Mouse (Mus musculus) forebrain, embryonic 16.5 days (tissue): ENCODE measurements around the gene Krt13. TPM values are rescaled to one million over a fixed set of nuclear protein-coding genes. Genes with fewer than 3 reads are reported as not detected.

ENCODE experiments used
- ATAC-seq: fragments of 200-750 bp; cut with Nextera tagmentation; 2 replicates; pipeline ENCODE4 v1.8.0; 2017; ENCODE audit warnings: mild to moderate bottlenecking, moderate library complexity
- H3K27ac ChIP-seq: fragments of 300-500 bp; sonication (generic); 2 replicates; pipeline ENCODE4 v1.5.1; 2014; ENCODE audit warnings: low read length, control low read depth
- H3K27me3 ChIP-seq: fragments of 300-500 bp; sonication (generic); replicated peaks from 2 replicates; pipeline ENCODE4 v1.6.1; 2014; ENCODE audit warnings: low read length; ENCODE audit not compliant: control insufficient read depth, insufficient read depth
- H3K36me3 ChIP-seq: fragments of 300-500 bp; sonication (generic); 2 replicates; pipeline ENCODE4 v1.6.1; 2014; ENCODE audit not compliant: control insufficient read depth, insufficient read depth
- H3K4me1 ChIP-seq: fragments of 300-500 bp; sonication (generic); replicated peaks from 2 replicates; pipeline ENCODE4 v1.6.1; 2014; ENCODE audit warnings: low read length; ENCODE audit not compliant: control insufficient read depth, insufficient read depth
- H3K4me2 ChIP-seq: fragments of 300-500 bp; sonication (generic); 2 replicates; pipeline ENCODE4 v1.6.1; 2014; ENCODE audit warnings: mild to moderate bottlenecking, low read length, control low read depth
- H3K4me3 ChIP-seq: fragments of 300-500 bp; sonication (generic); replicated peaks from 2 replicates; pipeline ENCODE4 v1.5.1; 2014; ENCODE audit warnings: mild to moderate bottlenecking, low read length, control low read depth
- H3K9ac ChIP-seq: fragments of 300-500 bp; sonication (generic); replicated peaks from 2 replicates; pipeline ENCODE4 v1.6.1; 2014; ENCODE audit warnings: low read depth, low read length, control low read depth
- H3K9me3 ChIP-seq: fragments of 300-500 bp; sonication (generic); 2 replicates; pipeline ENCODE4 v1.6.1; 2016; ENCODE audit warnings: low read length; ENCODE audit not compliant: control insufficient read depth
- WGBS: fragments of 180-500 bp; shearing (Covaris S2); extraction: QIAGEN DNeasy Blood & Tissue Kit; methylation state at CpG from one replicate; pipeline ENCODE4 v1.1.7; 2014; 5-methylcytosine and 5-hydroxymethylcytosine counted together
- polyA plus RNA-seq: library from polyadenylated mRNA; unstranded; fragments of >200 nt; fragmentation: Nextera tagmentation; extraction: Ambion mirVana; gene quantifications from 2 replicates; pipeline ENCODE4 v1.2.1, GENCODE M21; 2015

Gene Krt13
- polyA plus RNA-seq, 1 experiment from 2014 or later: not detected

- no peak overlapping the region for H3K4me3 ChIP-seq
- no peak overlapping the region for H3K9ac ChIP-seq
- no peaks in the 10 kb centered on the region for H3K9me3 ChIP-seq
- 71% methylated on average over 5 of the region's 5 CpGs for WGBS
- H3K4me2 ChIP-seq: no peak overlapping the region
- 0 out of 2 replicates have a peak, but pooled peaks cover 6% of the 10 kb centered on the region for H3K4me1 ChIP-seq
- ATAC-seq: no peak
- peaks cover 22% of the 10 kb centered on the region for H3K27me3 ChIP-seq
- H3K27ac ChIP-seq: no peak overlapping the region
- no peaks in the 10 kb centered on the region for H3K36me3 ChIP-seq
Measured at GRCm38 (mm10) chr11:100147566-100148353, 26.4 kb upstream of the Krt13 start.

GRCm38 (mm10) chr11:100145858-100146560, 24.6 kb upstream of the Krt13 start:
- Histone ChIP-seq H3K4me1 (0 out of 2 replicates have a peak, but pooled peaks cover 6% of the 10 kb centered on the region), H3K9me3 (no peaks in the 10 kb centered on the region), H3K4me2 (no peak overlapping the region), H3K36me3 (no peaks in the 10 kb centered on the region), H3K27me3 (peaks cover 22% of the 10 kb centered on the region), H3K27ac (no peak overlapping the region), H3K9ac (no peak overlapping the region), H3K4me3 (no peak overlapping the region)
- WGBS: 7% methylated on average over 13 of the region's 13 CpGs
- ATAC-seq: no peak

- H3K27ac ChIP-seq: no peak overlapping the region
- H3K36me3 ChIP-seq: no peaks in the 10 kb centered on the region
- H3K27me3 ChIP-seq: peaks cover 22% of the 10 kb centered on the region
- no peaks in the 10 kb centered on the region for H3K9me3 ChIP-seq
- no peak overlapping the region for H3K4me3 ChIP-seq
- H3K4me2 ChIP-seq: peak overlapping the region; percentile 27
- no peak for ATAC-seq
- WGBS: 2% methylated on average over 20 of the region's 20 CpGs
- no peak overlapping the region for H3K9ac ChIP-seq
- 0 out of 2 replicates have a peak, but pooled peaks cover 6% of the 10 kb centered on the region for H3K4me1 ChIP-seq
Measured at GRCm38 (mm10) chr11:100145104-100145503, 23.7 kb upstream of the Krt13 start.

- H3K9me3 ChIP-seq: no peaks in the 10 kb centered on the region
- H3K27ac ChIP-seq: no peak overlapping the region
- no peak overlapping the region for H3K4me2 ChIP-seq
- peaks cover 14% of the 10 kb centered on the region for H3K27me3 ChIP-seq
- no peaks in the 10 kb centered on the region for H3K36me3 ChIP-seq
- no peak overlapping the region for H3K4me3 ChIP-seq
- WGBS: 80% methylated on average over 21 of the region's 21 CpGs
- peaks cover 12% of the 10 kb centered on the region; the same call in 1 of the 2 replicates for H3K4me1 ChIP-seq
- H3K9ac ChIP-seq: no peak overlapping the region
- ATAC-seq: no peak
Measured at GRCm38 (mm10) chr11:100140966-100141365, 19.6 kb upstream of the Krt13 start.

- ATAC-seq: no peak
Measured at GRCm38 (mm10) chr11:100139391-100139790, 18.0 kb upstream of the Krt13 start.

GRCm38 (mm10) chr11:100138809-100139208, 17.4 kb upstream of the Krt13 start:
- Histone ChIP-seq H3K36me3 (no peaks in the 10 kb centered on the region), H3K27ac (no peak overlapping the region)

More at GRCm38 (mm10) chr11:100139391-100139790, 18.0 kb upstream of the Krt13 start:
- H3K4me2 ChIP-seq: no peak overlapping the region
- H3K4me3 ChIP-seq: no peak overlapping the region
- no peak overlapping the region for H3K27ac ChIP-seq
- 75% methylated on average over 2 of the region's 2 CpGs for WGBS
- no peaks in the 10 kb centered on the region for H3K36me3 ChIP-seq
- H3K4me1 ChIP-seq: peaks cover 6% of the 10 kb centered on the region; the same call in 1 of the 2 replicates
- H3K9me3 ChIP-seq: no peaks in the 10 kb centered on the region
- H3K27me3 ChIP-seq: peaks cover 6% of the 10 kb centered on the region; the same call in 1 of the 2 replicates
- no peak overlapping the region for H3K9ac ChIP-seq

GRCm38 (mm10) chr11:100137693-100138092, 16.3 kb upstream of the Krt13 start:
- Histone ChIP-seq H3K4me1 (peaks cover 6% of the 10 kb centered on the region; the same call in 1 of the 2 replicates), H3K36me3 (no peaks in the 10 kb centered on the region), H3K9ac (no peak overlapping the region), H3K9me3 (no peaks in the 10 kb centered on the region), H3K4me2 (no peak overlapping the region), H3K27me3 (no peaks in the 10 kb centered on the region), H3K4me3 (no peak overlapping the region), H3K27ac (no peak overlapping the region)
- 20% methylated on average over 5 of the region's 5 CpGs for WGBS
- ATAC-seq: peak; percentile 61; the same call in 1 of the 2 replicates

More at GRCm38 (mm10) chr11:100138809-100139208, 17.4 kb upstream of the Krt13 start:
- no peak overlapping the region for H3K4me3 ChIP-seq
- ATAC-seq: no peak
- no peak overlapping the region for H3K9ac ChIP-seq
- no peaks in the 10 kb centered on the region for H3K27me3 ChIP-seq
- H3K4me2 ChIP-seq: no peak overlapping the region
- peaks cover 6% of the 10 kb centered on the region; the same call in 1 of the 2 replicates for H3K4me1 ChIP-seq
- no peaks in the 10 kb centered on the region for H3K9me3 ChIP-seq
- 54% methylated on average over 7 of the region's 7 CpGs for WGBS

- H3K36me3 ChIP-seq: no peaks in the 10 kb centered on the region
- 37% methylated on average over 5 of the region's 5 CpGs for whole genome bisulfite sequencing
Measured at GRCm38 (mm10) chr11:100136559-100136958, 15.2 kb upstream of the Krt13 start.

GRCm38 (mm10) chr11:100135731-100136130, 14.4 kb upstream of the Krt13 start, which contains the start of gene Krt15:
TSS of gene Krt15 (minus strand) at chr11:100135928.
- Histone ChIP-seq H3K27me3 (no peaks in the 10 kb centered on the region), H3K27ac (no peak within 1 kb of the TSS), H3K9ac (no peak within 1 kb of the TSS), H3K9me3 (no peaks in the 10 kb centered on the region), H3K36me3 (no peaks in the 10 kb centered on the region), H3K4me1 (peaks cover 6% of the 10 kb centered on the region; the same call in 1 of the 2 replicates), H3K4me2 (no peak within 1 kb of the TSS), H3K4me3 (no peak within 1 kb of the TSS)
- ATAC-seq: no peak
- WGBS: 66% methylated on average over 7 of the region's 7 CpGs

More at GRCm38 (mm10) chr11:100136559-100136958, 15.2 kb upstream of the Krt13 start:
- H3K4me3 ChIP-seq: no peak overlapping the region
- no peaks in the 10 kb centered on the region for H3K27me3 ChIP-seq
- no peak for ATAC-seq
- peaks cover 6% of the 10 kb centered on the region; the same call in 1 of the 2 replicates for H3K4me1 ChIP-seq
- H3K9me3 ChIP-seq: no peaks in the 10 kb centered on the region
- H3K4me2 ChIP-seq: no peak overlapping the region
- no peak overlapping the region for H3K27ac ChIP-seq
- no peak overlapping the region for H3K9ac ChIP-seq
